Mouse (Mus musculus): ENCODE results near the gene Mkrn1. TPM values are rescaled to one million over a fixed set of nuclear protein-coding genes. Genes with fewer than 3 reads are reported as not detected.
"Not testable (repeated sequence)": the region's sequence is repeated elsewhere in the genome, so short reads cannot be mapped to it uniquely, and the experiment has no call there.

Mkrn1 gene
- polyA plus RNA-seq, 1 experiment from 2014 or later = 243 TPM

DNA sequence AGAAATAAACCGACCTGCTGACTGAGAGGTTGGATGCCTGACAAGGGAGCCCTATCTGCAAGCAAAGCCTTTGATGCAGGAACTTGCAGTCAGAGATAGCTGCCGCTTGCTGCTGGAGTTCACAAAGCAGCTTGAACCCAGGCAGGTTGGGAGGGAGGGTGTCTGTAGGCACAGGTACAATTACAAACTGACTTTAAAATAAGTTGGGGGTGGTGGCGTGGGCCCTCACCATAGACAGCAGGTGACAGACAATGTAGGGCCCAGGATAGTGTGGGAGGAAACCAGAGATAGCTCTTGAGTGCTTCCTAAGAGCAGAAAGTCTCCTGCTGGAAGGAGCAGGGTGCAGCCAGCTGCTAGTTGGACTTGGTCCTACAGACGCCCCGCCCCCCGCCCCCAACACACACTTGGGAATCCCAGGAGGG is 2.9 kb upstream of the Mkrn1 start:
- Histone ChIP-seq H3K9me3 (ENCODE audit: control insufficient read depth, low read length) (no peaks in the 10 kb centered on the region), H3K9ac (ENCODE audit: low read depth, low read length) (no peak overlapping the region)
- WGBS = 76% methylated on average over 6 of the region's 6 CpGs

DNA sequence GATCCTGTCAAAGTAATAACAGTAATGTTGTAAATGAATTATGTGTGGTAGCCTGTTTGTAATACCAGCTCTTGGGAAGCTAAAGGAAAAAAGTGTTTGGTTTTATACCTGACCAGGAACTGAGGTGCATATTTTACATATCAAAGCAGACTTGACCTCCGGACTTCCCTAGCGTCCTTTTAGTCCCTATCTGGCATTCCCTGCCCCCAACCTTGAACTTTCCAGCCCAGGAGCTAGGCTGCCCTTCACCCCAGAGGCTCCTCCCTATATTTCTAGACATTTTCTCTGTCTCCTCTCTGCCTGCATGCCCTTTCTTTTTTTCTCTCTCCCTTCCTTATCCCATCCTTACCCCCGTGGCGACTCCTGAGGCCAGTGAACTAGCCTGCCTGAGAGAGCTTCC is 605 bp upstream of the Mkrn1 start:
- ATAC-seq = no peak
- Histone ChIP-seq H3K27me3 (replicated peaks; ENCODE audit: control insufficient read depth, insufficient read depth, low read length) (no peaks in the 10 kb centered on the region), H3K4me3 (ENCODE audit: low read length) (peak overlapping the region; percentile 94), H3K9ac (ENCODE audit: low read depth, low read length) (no peak overlapping the region), H3K4me2 (ENCODE audit: low read length) (peak overlapping the region; percentile 71), H3K4me1 (ENCODE audit: control insufficient read depth, insufficient read depth, low read depth, low read length) (peaks cover 11% of the 10 kb centered on the region), H3K27ac (ENCODE audit: low read depth, low read length) (peak overlapping the region; percentile 96), H3K9me3 (ENCODE audit: control insufficient read depth, low read length) (no peaks in the 10 kb centered on the region), H3K36me3 (ENCODE audit: control insufficient read depth, insufficient read depth, low read length) (no peaks in the 10 kb centered on the region)
- WGBS = 42% methylated on average over 4 of the region's 4 CpGs

More for the DNA sequence above, 2.9 kb upstream of the Mkrn1 start:
- no peak for ATAC-seq
- Histone ChIP-seq H3K4me3 (ENCODE audit: low read length) (no peak overlapping the region), H3K27ac (ENCODE audit: low read depth, low read length) (no peak overlapping the region), H3K27me3 (replicated peaks; ENCODE audit: control insufficient read depth, insufficient read depth, low read length) (no peaks in the 10 kb centered on the region), H3K36me3 (ENCODE audit: control insufficient read depth, insufficient read depth, low read length) (no peaks in the 10 kb centered on the region), H3K4me1 (ENCODE audit: control insufficient read depth, insufficient read depth, low read depth, low read length) (peaks cover 3% of the 10 kb centered on the region), H3K4me2 (ENCODE audit: low read length) (no peak overlapping the region)

DNA sequence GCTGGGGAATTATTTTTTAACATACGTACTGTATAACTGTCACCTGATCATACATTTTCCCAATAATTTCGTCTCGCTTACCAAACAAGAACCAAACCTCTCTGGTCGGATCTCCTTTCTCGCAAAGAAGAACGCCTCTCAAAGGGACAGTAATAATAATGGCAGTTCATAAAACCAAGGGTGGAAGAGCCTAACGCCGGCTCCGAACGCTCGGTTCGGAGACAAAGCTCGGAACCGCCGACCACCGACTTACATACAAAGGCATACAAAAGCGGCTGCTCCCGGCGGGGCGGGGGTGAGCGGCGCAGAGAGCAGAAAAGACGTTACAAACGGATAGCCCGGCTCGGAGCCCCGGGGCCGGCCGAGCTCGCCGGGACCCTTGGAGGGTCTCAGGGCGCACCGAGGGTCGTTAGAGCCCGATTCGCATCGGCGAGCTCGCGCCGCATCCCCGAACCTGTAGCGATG is 844 bp downstream of the Mkrn1 start:
- peak overlapping the region; percentile 91 for H3K9ac ChIP-seq (ENCODE audit: low read depth, low read length)
- peaks cover 12% of the 10 kb centered on the region for H3K4me1 ChIP-seq (ENCODE audit: control insufficient read depth, insufficient read depth, low read depth, low read length)
- under 1% methylated on average over 34 of the region's 43 CpGs for WGBS
- ATAC-seq = no peak
- peak overlapping the region; percentile 71 for H3K4me2 ChIP-seq (ENCODE audit: low read length)
- H3K9me3 ChIP-seq (ENCODE audit: control insufficient read depth, low read length) = no peaks in the 10 kb centered on the region
- H3K27me3 ChIP-seq (replicated peaks; ENCODE audit: control insufficient read depth, insufficient read depth, low read length) = no peaks in the 10 kb centered on the region
- H3K4me3 ChIP-seq (ENCODE audit: low read length) = peak overlapping the region; percentile 94
- H3K27ac ChIP-seq (ENCODE audit: low read depth, low read length) = peak overlapping the region; percentile 96
- H3K36me3 ChIP-seq (ENCODE audit: control insufficient read depth, insufficient read depth, low read length) = no peaks in the 10 kb centered on the region

DNA sequence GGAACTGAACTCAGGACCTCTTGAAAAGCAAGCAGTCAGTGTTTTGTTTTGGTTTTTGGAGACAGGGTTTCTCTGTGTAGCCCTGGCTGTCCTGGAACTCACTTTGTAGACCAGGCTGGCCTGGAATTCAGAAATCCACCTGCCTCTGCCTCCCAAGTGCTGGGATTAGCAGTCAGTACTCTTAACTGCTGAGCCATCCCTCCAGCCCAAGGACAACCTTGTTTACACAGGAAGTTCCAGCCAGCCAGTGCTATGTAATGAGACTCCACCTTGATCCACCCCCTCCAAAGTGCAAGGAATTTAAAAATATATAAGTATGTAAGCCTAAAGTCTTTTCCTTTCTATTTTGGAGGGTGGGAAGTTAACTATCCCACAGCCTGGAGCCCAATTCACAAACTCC is 3.6 kb downstream of the Mkrn1 start:
- ATAC-seq; H3K27ac ChIP-seq (ENCODE audit: low read depth, low read length); H3K4me2 ChIP-seq (ENCODE audit: low read length); H3K4me3 ChIP-seq (ENCODE audit: low read length); H3K36me3 ChIP-seq (ENCODE audit: control insufficient read depth, insufficient read depth, low read length); H3K9me3 ChIP-seq (ENCODE audit: control insufficient read depth, low read length); H3K27me3 ChIP-seq (replicated peaks; ENCODE audit: control insufficient read depth, insufficient read depth, low read length); H3K9ac ChIP-seq (ENCODE audit: low read depth, low read length): not testable (repeated sequence)
- peaks cover 18% of the 10 kb centered on the region for H3K4me1 ChIP-seq (ENCODE audit: control insufficient read depth, insufficient read depth, low read depth, low read length)

DNA sequence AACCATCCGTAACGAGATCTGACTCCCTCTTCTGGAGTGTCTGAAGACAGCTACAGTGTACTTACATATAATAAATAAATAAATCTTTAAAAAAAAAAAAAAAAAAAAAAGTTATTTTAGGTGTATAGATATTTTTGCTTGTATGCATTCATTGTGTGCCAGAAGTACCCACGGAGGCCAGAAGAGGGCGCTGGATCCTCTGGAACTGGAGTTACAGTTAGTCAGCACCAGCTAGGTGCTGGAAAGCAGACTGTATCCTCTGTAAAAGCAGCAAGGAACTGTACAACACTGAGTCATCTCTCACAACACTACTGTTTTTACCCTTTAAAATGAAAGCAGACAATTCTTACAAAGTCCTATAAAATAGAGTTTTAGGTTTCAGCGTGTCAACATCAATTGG is 4.5 kb downstream of the Mkrn1 start:
- ATAC-seq = no peak
- H3K36me3 ChIP-seq (ENCODE audit: control insufficient read depth, insufficient read depth, low read length) = no peaks in the 10 kb centered on the region
- no peak overlapping the region for H3K27ac ChIP-seq (ENCODE audit: low read depth, low read length)
- H3K4me3 ChIP-seq (ENCODE audit: low read length) = no peak overlapping the region
- peaks cover 18% of the 10 kb centered on the region for H3K4me1 ChIP-seq (ENCODE audit: control insufficient read depth, insufficient read depth, low read depth, low read length)
- no peak overlapping the region for H3K4me2 ChIP-seq (ENCODE audit: low read length)
- no peak overlapping the region for H3K9ac ChIP-seq (ENCODE audit: low read depth, low read length)
- 50% methylated on average over 3 of the region's 5 CpGs for WGBS
- H3K9me3 ChIP-seq (ENCODE audit: control insufficient read depth, low read length) = no peaks in the 10 kb centered on the region
- H3K27me3 ChIP-seq (replicated peaks; ENCODE audit: control insufficient read depth, insufficient read depth, low read length) = no peaks in the 10 kb centered on the region

DNA sequence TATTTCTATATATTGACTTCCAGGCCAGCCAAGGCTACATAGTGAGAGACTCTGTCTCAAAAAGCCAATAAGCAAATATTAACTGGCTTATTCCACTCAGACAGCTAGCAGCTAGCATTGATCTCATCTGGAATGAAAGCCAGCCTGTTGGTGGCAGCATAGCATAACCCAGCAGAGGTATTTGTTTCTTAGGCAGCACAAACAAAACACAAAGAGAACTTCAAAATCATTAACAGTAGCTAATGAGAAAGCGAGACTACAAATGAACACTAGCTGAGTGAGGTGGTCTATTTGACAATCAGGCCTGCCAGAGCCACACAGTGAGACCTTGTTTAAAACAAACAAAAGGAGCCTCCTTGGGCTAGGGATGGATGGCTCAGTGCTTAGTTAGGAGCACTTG is 6.2 kb downstream of the Mkrn1 start:
- H3K27me3 ChIP-seq (replicated peaks; ENCODE audit: control insufficient read depth, insufficient read depth, low read length) = no peaks in the 10 kb centered on the region
- no peaks in the 10 kb centered on the region for H3K9me3 ChIP-seq (ENCODE audit: control insufficient read depth, low read length)
- 42% methylated on average over 1 of the region's 1 CpGs for WGBS

DNA sequence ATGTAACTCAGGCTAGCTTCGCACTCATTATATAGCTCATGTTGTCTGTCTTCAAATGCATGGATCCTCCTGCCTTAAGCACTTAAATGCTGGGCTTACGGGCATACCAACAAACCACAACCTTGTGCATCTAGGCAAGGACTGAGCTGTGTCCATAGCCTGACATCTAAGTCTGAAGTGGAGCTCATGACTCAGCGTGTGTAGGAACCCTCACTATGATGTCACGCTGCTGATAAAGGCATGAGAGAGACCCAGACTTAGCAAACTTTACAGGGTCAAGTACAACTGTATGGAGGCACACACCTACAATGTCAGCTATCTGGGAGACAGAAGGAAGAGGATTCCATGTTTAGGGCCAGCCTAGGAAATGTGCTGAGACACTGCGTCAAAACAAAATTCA is 13.8 kb downstream of the Mkrn1 start:
- no peak for ATAC-seq
- Histone ChIP-seq H3K27ac (ENCODE audit: low read depth, low read length) (no peak overlapping the region), H3K27me3 (replicated peaks; ENCODE audit: control insufficient read depth, insufficient read depth, low read length) (no peaks in the 10 kb centered on the region), H3K9ac (ENCODE audit: low read depth, low read length) (no peak overlapping the region), H3K9me3 (ENCODE audit: control insufficient read depth, low read length) (no peaks in the 10 kb centered on the region), H3K36me3 (ENCODE audit: control insufficient read depth, insufficient read depth, low read length) (peaks cover 15% of the 10 kb centered on the region), H3K4me2 (ENCODE audit: low read length) (no peak overlapping the region), H3K4me1 (ENCODE audit: control insufficient read depth, insufficient read depth, low read depth, low read length) (no peaks in the 10 kb centered on the region), H3K4me3 (ENCODE audit: low read length) (no peak overlapping the region)
- 92% methylated on average over 5 of the region's 5 CpGs for WGBS

More for the DNA sequence above, 6.2 kb downstream of the Mkrn1 start:
- H3K27ac ChIP-seq (ENCODE audit: low read depth, low read length) = no peak overlapping the region
- no peak overlapping the region for H3K9ac ChIP-seq (ENCODE audit: low read depth, low read length)
- H3K4me3 ChIP-seq (ENCODE audit: low read length) = no peak overlapping the region
- peaks cover 4% of the 10 kb centered on the region for H3K36me3 ChIP-seq (ENCODE audit: control insufficient read depth, insufficient read depth, low read length)
- no peak overlapping the region for H3K4me2 ChIP-seq (ENCODE audit: low read length)
- ATAC-seq = peak; percentile 18; the same call in 1 of the 2 replicates
- H3K4me1 ChIP-seq (ENCODE audit: control insufficient read depth, insufficient read depth, low read depth, low read length) = peaks cover 18% of the 10 kb centered on the region

DNA sequence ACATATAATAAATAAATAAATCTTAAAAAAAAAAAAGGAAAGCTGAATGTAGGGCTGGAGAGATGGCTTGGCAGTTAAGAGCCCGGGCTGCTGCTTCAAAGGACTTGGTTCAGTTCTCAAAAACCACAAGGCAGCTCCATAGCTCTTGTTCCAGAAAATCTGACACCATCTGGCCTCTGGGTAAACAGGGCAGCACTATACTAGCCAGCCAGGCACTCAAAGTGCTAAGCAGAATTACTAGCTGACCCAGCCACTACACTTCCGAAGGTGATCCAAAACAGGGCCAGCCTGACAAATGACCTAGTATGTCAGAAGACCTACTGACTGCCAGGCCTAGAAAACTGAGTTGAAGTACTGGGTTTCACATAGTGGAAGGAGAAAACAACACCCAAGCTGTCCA is 17.1 kb downstream of the Mkrn1 start:
- no peak overlapping the region for H3K4me3 ChIP-seq (ENCODE audit: low read length)
- no peak overlapping the region for H3K27ac ChIP-seq (ENCODE audit: low read depth, low read length)
- H3K9ac ChIP-seq (ENCODE audit: low read depth, low read length) = no peak overlapping the region
- no peak overlapping the region for H3K4me2 ChIP-seq (ENCODE audit: low read length)
- H3K4me1 ChIP-seq (ENCODE audit: control insufficient read depth, insufficient read depth, low read depth, low read length) = no peaks in the 10 kb centered on the region
- ATAC-seq = no peak
- no peaks in the 10 kb centered on the region for H3K27me3 ChIP-seq (replicated peaks; ENCODE audit: control insufficient read depth, insufficient read depth, low read length)
- no peaks in the 10 kb centered on the region for H3K9me3 ChIP-seq (ENCODE audit: control insufficient read depth, low read length)
- H3K36me3 ChIP-seq (ENCODE audit: control insufficient read depth, insufficient read depth, low read length) = peaks cover 27% of the 10 kb centered on the region
- WGBS = 84% methylated on average over 2 of the region's 2 CpGs

DNA sequence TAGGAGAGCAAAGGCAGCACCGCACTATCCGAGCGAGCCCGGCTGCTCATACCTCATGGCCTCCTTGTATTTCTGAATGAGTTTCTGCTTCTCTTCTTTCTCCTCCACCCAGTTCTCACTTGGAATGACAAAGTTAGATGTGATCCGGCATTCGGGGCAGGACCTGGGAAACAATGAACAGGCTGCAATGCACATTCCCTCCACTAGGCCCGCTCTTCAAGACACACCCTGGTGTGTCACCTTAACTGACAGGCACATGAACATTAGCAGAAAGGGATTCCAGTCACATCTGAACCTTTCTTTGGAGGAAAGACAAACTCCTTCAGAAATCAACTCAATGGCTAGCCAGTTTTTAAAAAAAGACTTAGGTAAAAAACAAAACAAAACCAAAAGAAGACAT is 19.9 kb downstream of the Mkrn1 start:
- Histone ChIP-seq H3K27ac (ENCODE audit: low read depth, low read length) (no peak overlapping the region), H3K36me3 (ENCODE audit: control insufficient read depth, insufficient read depth, low read length) (peaks cover 35% of the 10 kb centered on the region), H3K4me1 (ENCODE audit: control insufficient read depth, insufficient read depth, low read depth, low read length) (no peaks in the 10 kb centered on the region), H3K9me3 (ENCODE audit: control insufficient read depth, low read length) (no peaks in the 10 kb centered on the region), H3K27me3 (replicated peaks; ENCODE audit: control insufficient read depth, insufficient read depth, low read length) (no peaks in the 10 kb centered on the region), H3K4me3 (ENCODE audit: low read length) (no peak overlapping the region), H3K4me2 (ENCODE audit: low read length) (no peak overlapping the region), H3K9ac (ENCODE audit: low read depth, low read length) (no peak overlapping the region)
- WGBS = 66% methylated on average over 7 of the region's 7 CpGs
- ATAC-seq = no peak

DNA sequence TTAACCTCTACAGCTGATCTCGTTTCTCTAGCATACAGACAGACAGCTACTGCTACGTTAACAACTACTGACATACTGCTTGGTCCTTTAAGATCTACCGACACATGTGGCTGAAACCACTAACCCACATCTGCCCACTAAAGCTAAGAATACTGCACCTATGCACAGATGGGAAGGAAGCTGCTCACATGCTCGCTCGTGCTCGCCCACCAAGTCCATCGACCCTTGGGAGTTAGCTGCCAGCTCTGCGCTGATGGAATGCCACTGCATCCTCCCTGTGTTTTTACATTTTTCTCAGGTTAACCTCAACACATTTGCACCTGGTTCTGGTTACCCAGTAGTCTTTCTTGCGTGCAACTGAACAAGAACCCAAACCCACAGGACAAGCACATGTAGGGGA is 21.9 kb downstream of the Mkrn1 start:
- Histone ChIP-seq H3K4me3 (ENCODE audit: low read length) (no peak overlapping the region), H3K4me1 (ENCODE audit: control insufficient read depth, insufficient read depth, low read depth, low read length) (no peaks in the 10 kb centered on the region), H3K36me3 (ENCODE audit: control insufficient read depth, insufficient read depth, low read length) (peaks cover 28% of the 10 kb centered on the region), H3K9me3 (ENCODE audit: control insufficient read depth, low read length) (no peaks in the 10 kb centered on the region), H3K4me2 (ENCODE audit: low read length) (no peak overlapping the region), H3K9ac (ENCODE audit: low read depth, low read length) (no peak overlapping the region), H3K27ac (ENCODE audit: low read depth, low read length) (no peak overlapping the region), H3K27me3 (replicated peaks; ENCODE audit: control insufficient read depth, insufficient read depth, low read length) (no peaks in the 10 kb centered on the region)
- WGBS = 91% methylated on average over 9 of the region's 9 CpGs
- ATAC-seq = no peak

Data from hindbrain, embryonic 16.5 days (tissue).